ENCODE assay signal across 10 mouse cellular contexts in the genomic region with DNA sequence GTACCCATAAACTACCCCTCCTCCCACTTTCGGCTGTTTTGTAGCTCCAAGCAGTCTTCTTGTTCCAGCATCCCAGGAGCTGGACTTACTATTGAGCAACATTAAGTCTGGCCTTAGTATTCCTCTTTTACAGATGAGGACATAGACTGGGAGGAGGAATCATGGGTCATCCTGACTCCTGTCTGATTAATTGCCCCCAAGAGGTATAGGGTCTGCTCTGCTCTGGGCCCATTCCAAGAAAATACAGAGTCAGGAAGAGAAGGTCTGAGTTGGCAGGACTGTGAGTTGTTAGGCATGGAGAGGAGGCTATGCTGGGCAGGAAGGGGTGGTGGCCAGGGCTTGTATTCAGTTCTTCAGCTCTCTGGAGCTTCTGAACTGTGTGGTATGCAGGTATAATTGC. TPM values are rescaled to one million over a fixed set of nuclear protein-coding genes. Genes with fewer than 3 reads are reported as not detected.
DNase-seq lines count a peak whose midpoint lies in the region; ATAC-seq and TF ChIP-seq lines count a peak whose summit lies in the region.
"Had no signal": no experiment of that assay in that cellular context is flagged by ENCODE, and none has a peak within 500 bp of the region (broad histone marks: within the 10 kb centered on the region; RNA-seq: fewer than 3 reads in every experiment).

No protein-coding gene starts in this region.

- peak overlapping the region; percentile 74; the same call in 1 of the 2 replicates for H3K9ac ChIP-seq in lung, embryonic 14.5 days
- H3K9ac ChIP-seq in forebrain, embryonic 12.5 days = 0 out of 2 replicates have a peak overlapping the region, but pooled peaks have one; percentile 72
- peak overlapping the region; percentile 25; the same call in 1 of the 2 replicates for H3K9ac ChIP-seq in neural tube, embryonic 14.5 days (replicated peaks; ENCODE audit: low read depth, low read length)

- H3K36me3 ChIP-seq in lung, embryonic 14.5 days (ENCODE audit: insufficient read depth) = peaks cover 20% of the 10 kb centered on the region
- H3K36me3 ChIP-seq in forebrain, embryonic 12.5 days (replicated peaks) = peaks cover 26% of the 10 kb centered on the region
- peaks cover 45% of the 10 kb centered on the region for H3K36me3 ChIP-seq in limb, embryonic 10.5 days
- peaks cover 14% of the 10 kb centered on the region for H3K36me3 ChIP-seq in neural tube, embryonic 14.5 days (ENCODE audit: control insufficient read depth, insufficient read depth, low read length)

- no peak for TF ChIP-seq CTCF in lung, embryonic 14.5 days (IDR thresholded peaks at IDR 0.05; ENCODE audit: low read depth)

- no peak overlapping the region for H3K27ac ChIP-seq in lung, embryonic 14.5 days (ENCODE audit: low read depth)
- no peak overlapping the region for H3K27ac ChIP-seq in forebrain, embryonic 12.5 days
- no peak overlapping the region for H3K27ac ChIP-seq in limb, embryonic 10.5 days
- no peak overlapping the region for H3K27ac ChIP-seq in neural tube, embryonic 14.5 days (ENCODE audit: low read depth, low read length)

- WGBS in lung, embryonic 14.5 days = 71% methylated on average over 1 of the region's 1 CpGs
- 80% methylated on average over 1 of the region's 1 CpGs for WGBS in forebrain, embryonic 12.5 days
- WGBS in limb, embryonic 10.5 days = 76% methylated on average over 1 of the region's 1 CpGs
- 46% methylated on average over 1 of the region's 1 CpGs for WGBS in neural tube, embryonic 14.5 days

- no peak for DNase-seq in lung, embryonic 14.5 days
- DNase-seq in lung, postnatal 10 days = no peak
- no peak for DNase-seq in limb, embryonic 10.5 days (ENCODE audit: low spot score)
- DNase-seq in layer of hippocampus, adult 18-20 months (ENCODE audit: low spot score in 2 of 2) = no peak

- H3K9me3 ChIP-seq in lung, embryonic 14.5 days (ENCODE audit: low read depth, low read length) = no peaks in the 10 kb centered on the region
- H3K9me3 ChIP-seq in forebrain, embryonic 12.5 days = no peaks in the 10 kb centered on the region
- no peaks in the 10 kb centered on the region for H3K9me3 ChIP-seq in limb, embryonic 10.5 days (replicated peaks)
- H3K9me3 ChIP-seq in neural tube, embryonic 14.5 days (ENCODE audit: control insufficient read depth, low read length) = no peaks in the 10 kb centered on the region

- peak overlapping the region; percentile 91 for H3K4me2 ChIP-seq in lung, embryonic 14.5 days
- peak overlapping the region; percentile 83 for H3K4me2 ChIP-seq in forebrain, embryonic 12.5 days
- peak overlapping the region; percentile 87 for H3K4me2 ChIP-seq in neural tube, embryonic 14.5 days (ENCODE audit: low read depth, low read length)

- H3K4me1 ChIP-seq in lung, embryonic 14.5 days (ENCODE audit: insufficient read depth) = no peaks in the 10 kb centered on the region
- peaks cover 15% of the 10 kb centered on the region for H3K4me1 ChIP-seq in forebrain, embryonic 12.5 days
- H3K4me1 ChIP-seq in limb, embryonic 10.5 days = peaks cover 17% of the 10 kb centered on the region
- peaks cover 13% of the 10 kb centered on the region for H3K4me1 ChIP-seq in neural tube, embryonic 14.5 days (ENCODE audit: control insufficient read depth, insufficient read depth, low read length)

- H3K27me3 ChIP-seq in lung, embryonic 14.5 days (ENCODE audit: insufficient read depth, low read length) = no peaks in the 10 kb centered on the region
- no peaks in the 10 kb centered on the region for H3K27me3 ChIP-seq in forebrain, embryonic 12.5 days
- no peaks in the 10 kb centered on the region for H3K27me3 ChIP-seq in limb, embryonic 10.5 days (ENCODE audit: low read depth, poor library complexity, severe bottlenecking)
- H3K27me3 ChIP-seq in neural tube, embryonic 14.5 days (ENCODE audit: control insufficient read depth, insufficient read depth, low read length) = no peaks in the 10 kb centered on the region

- H3K4me3 ChIP-seq in lung, embryonic 14.5 days (ENCODE audit: low read depth, low read length) = peak overlapping the region; percentile 90; the same call in 1 of the 2 replicates
- peak overlapping the region; percentile 73; the same call in 1 of the 2 replicates for H3K4me3 ChIP-seq in forebrain, embryonic 12.5 days (replicated peaks)
- H3K4me3 ChIP-seq in limb, embryonic 10.5 days = peak overlapping the region; percentile 68
- H3K4me3 ChIP-seq in neural tube, embryonic 14.5 days (ENCODE audit: low read depth, low read length) = 0 out of 2 replicates have a peak overlapping the region, but pooled peaks have one; percentile 61

- ATAC-seq in lung, embryonic 14.5 days (ENCODE audit: insufficient read depth) = no peak
- no peak for ATAC-seq in forebrain, embryonic 12.5 days (ENCODE audit: low FRiP score)
- ATAC-seq in neural tube, embryonic 14.5 days (ENCODE audit: low read depth) = no peak
- ATAC-seq in megakaryocyte progenitor cell, adult 5-6 weeks (replicated peaks; ENCODE audit: poor library complexity) = no peak

RNA-seq across cellular contexts. Expression of a gene that starts 1.3 kb away (rescaled TPM):
- polyA plus RNA-seq in lung, embryonic 14.5 days (2014; fragmentation: Nextera tagmentation; extraction: Ambion mirVana) = 71.1 and 76.3 TPM in 2 replicates
- polyA plus RNA-seq in forebrain, embryonic 12.5 days (2016; fragmentation: Nextera tagmentation; extraction: Ambion mirVana) = 54.7 and 55.1 TPM in 2 replicates
- polyA plus RNA-seq in limb, embryonic 10.5 days (2016; fragmentation: Nextera tagmentation; extraction: Ambion mirVana) = 98.2 and 119 TPM in 2 replicates
- polyA plus RNA-seq in neural tube, embryonic 14.5 days (2014; fragmentation: Nextera tagmentation; extraction: Ambion mirVana) = 52.1 and 54.1 TPM in 2 replicates
- 31.3 and 37.7 TPM in 2 replicates for total RNA-seq in megakaryocyte progenitor cell, adult 5-6 weeks (2015)
- total RNA-seq in megakaryocyte progenitor cell, adult 5-6 weeks (2017) = 18.8 and 31.9 TPM in 2 replicates
- total RNA-seq in layer of hippocampus, adult 18-20 months (2021) = 10 to 100 TPM; 20.4 to 23.3 TPM

RNA-seq across cellular contexts. Expression of a gene that starts 19.8 kb away (rescaled TPM):
- 470 and 474 TPM in 2 replicates for polyA plus RNA-seq in lung, embryonic 14.5 days (2014; fragmentation: Nextera tagmentation; extraction: Ambion mirVana)
- polyA plus RNA-seq in forebrain, embryonic 12.5 days (2016; fragmentation: Nextera tagmentation; extraction: Ambion mirVana) = 371 and 397 TPM in 2 replicates
- polyA plus RNA-seq in limb, embryonic 10.5 days (2016; fragmentation: Nextera tagmentation; extraction: Ambion mirVana) = 497 and 518 TPM in 2 replicates
- 529 and 591 TPM in 2 replicates for polyA plus RNA-seq in neural tube, embryonic 14.5 days (2014; fragmentation: Nextera tagmentation; extraction: Ambion mirVana)
- 161 and 174 TPM in 2 replicates for total RNA-seq in megakaryocyte progenitor cell, adult 5-6 weeks (2015)
- total RNA-seq in megakaryocyte progenitor cell, adult 5-6 weeks (2017) = 122 and 151 TPM in 2 replicates
- 100 to 1,000 TPM; 199 to 208 TPM for total RNA-seq in layer of hippocampus, adult 18-20 months (2021)

RNA-seq across cellular contexts. Expression of a gene that starts 19.8 kb away (rescaled TPM):
- 1,180 and 1,276 TPM in 2 replicates for polyA plus RNA-seq in lung, embryonic 14.5 days (2014; fragmentation: Nextera tagmentation; extraction: Ambion mirVana)
- polyA plus RNA-seq in forebrain, embryonic 12.5 days (2016; fragmentation: Nextera tagmentation; extraction: Ambion mirVana) = 686 and 713 TPM in 2 replicates
- polyA plus RNA-seq in limb, embryonic 10.5 days (2016; fragmentation: Nextera tagmentation; extraction: Ambion mirVana) = 867 and 991 TPM in 2 replicates
- 550 and 584 TPM in 2 replicates for polyA plus RNA-seq in neural tube, embryonic 14.5 days (2014; fragmentation: Nextera tagmentation; extraction: Ambion mirVana)
- 1,132 and 1,209 TPM in 2 replicates for total RNA-seq in megakaryocyte progenitor cell, adult 5-6 weeks (2015)
- total RNA-seq in megakaryocyte progenitor cell, adult 5-6 weeks (2017) = 2,303 and 3,173 TPM in 2 replicates
- total RNA-seq in layer of hippocampus, adult 18-20 months (2021) = 100 to 1,000 TPM; 756 to 834 TPM

RNA-seq across cellular contexts. Expression of a gene that starts 29.4 kb away (rescaled TPM):
- not detected in 2 replicates for polyA plus RNA-seq in lung, embryonic 14.5 days (2014; fragmentation: Nextera tagmentation; extraction: Ambion mirVana)
- not detected in 2 replicates for polyA plus RNA-seq in forebrain, embryonic 12.5 days (2016; fragmentation: Nextera tagmentation; extraction: Ambion mirVana)
- not detected in 2 replicates for polyA plus RNA-seq in limb, embryonic 10.5 days (2016; fragmentation: Nextera tagmentation; extraction: Ambion mirVana)
- polyA plus RNA-seq in neural tube, embryonic 14.5 days (2014; fragmentation: Nextera tagmentation; extraction: Ambion mirVana) = not detected in 2 replicates
- total RNA-seq in megakaryocyte progenitor cell, adult 5-6 weeks (2015) = 2.2 TPM in 1 of 2 replicates, not detected in the other
- not detected in 2 replicates for total RNA-seq in megakaryocyte progenitor cell, adult 5-6 weeks (2017)
- total RNA-seq in layer of hippocampus, adult 18-20 months (2021) = not detected
- total RNA-seq: gastrocnemius, adult 8-10 months; layer of hippocampus, postnatal 14 days; neutrophil, adult 5-6 weeks had no signal

RNA-seq across cellular contexts. Expression of a gene that starts 33.9 kb away (rescaled TPM):
- 65.1 and 65.4 TPM in 2 replicates for polyA plus RNA-seq in lung, embryonic 14.5 days (2014; fragmentation: Nextera tagmentation; extraction: Ambion mirVana)
- 27.3 and 27.8 TPM in 2 replicates for polyA plus RNA-seq in forebrain, embryonic 12.5 days (2016; fragmentation: Nextera tagmentation; extraction: Ambion mirVana)
- 24.8 and 28.5 TPM in 2 replicates for polyA plus RNA-seq in limb, embryonic 10.5 days (2016; fragmentation: Nextera tagmentation; extraction: Ambion mirVana)
- polyA plus RNA-seq in neural tube, embryonic 14.5 days (2014; fragmentation: Nextera tagmentation; extraction: Ambion mirVana) = 40.1 and 42.1 TPM in 2 replicates
- 9.6 and 12.7 TPM in 2 replicates for total RNA-seq in megakaryocyte progenitor cell, adult 5-6 weeks (2015)
- total RNA-seq in megakaryocyte progenitor cell, adult 5-6 weeks (2017) = 5.7 and 9.7 TPM in 2 replicates
- total RNA-seq in layer of hippocampus, adult 18-20 months (2021) = 10 to 100 TPM; 27.6 to 28.8 TPM
